Mouse (Mus musculus): Measurements from ENCODE around the gene Parp16.
A peak's percentile ranks its signal among the peaks of the same experiment; 100 is the strongest.
"Not testable (repeated sequence)": the region's sequence is repeated elsewhere in the genome, so short reads cannot be mapped to it uniquely, and the experiment has no call there.

Gene Parp16

GRCm38 (mm10) chr9:65208293-65209179, 13.4 kb downstream of the Parp16 start:
- DNase-seq (ENCODE audit: low spot score in 2 of 2) = no peak

GRCm38 (mm10) chr9:65211598-65211997, 16.4 kb downstream of the Parp16 start:
- DNase-seq (ENCODE audit: low spot score in 2 of 2) = no peak

DNA sequence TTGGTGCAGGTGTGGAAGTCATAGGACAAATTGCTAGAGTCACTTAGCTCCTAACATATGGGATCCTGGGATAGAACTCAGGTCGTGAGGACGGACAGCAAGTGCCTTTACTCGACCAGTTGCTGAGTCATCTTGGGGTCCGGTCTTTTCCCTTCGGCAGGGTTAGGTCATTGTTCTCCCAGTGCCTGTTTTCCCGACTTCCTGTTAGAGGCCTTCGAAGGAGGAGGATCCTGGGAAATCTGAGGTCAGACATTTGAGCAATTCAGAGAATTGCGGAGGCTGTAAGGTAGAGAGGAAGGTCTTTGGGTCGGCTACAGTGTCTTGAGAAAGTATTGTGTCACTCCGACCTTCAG, 19.2 kb downstream of the Parp16 start:
- no peak for DNase-seq (ENCODE audit: low spot score in 2 of 2)

DNA sequence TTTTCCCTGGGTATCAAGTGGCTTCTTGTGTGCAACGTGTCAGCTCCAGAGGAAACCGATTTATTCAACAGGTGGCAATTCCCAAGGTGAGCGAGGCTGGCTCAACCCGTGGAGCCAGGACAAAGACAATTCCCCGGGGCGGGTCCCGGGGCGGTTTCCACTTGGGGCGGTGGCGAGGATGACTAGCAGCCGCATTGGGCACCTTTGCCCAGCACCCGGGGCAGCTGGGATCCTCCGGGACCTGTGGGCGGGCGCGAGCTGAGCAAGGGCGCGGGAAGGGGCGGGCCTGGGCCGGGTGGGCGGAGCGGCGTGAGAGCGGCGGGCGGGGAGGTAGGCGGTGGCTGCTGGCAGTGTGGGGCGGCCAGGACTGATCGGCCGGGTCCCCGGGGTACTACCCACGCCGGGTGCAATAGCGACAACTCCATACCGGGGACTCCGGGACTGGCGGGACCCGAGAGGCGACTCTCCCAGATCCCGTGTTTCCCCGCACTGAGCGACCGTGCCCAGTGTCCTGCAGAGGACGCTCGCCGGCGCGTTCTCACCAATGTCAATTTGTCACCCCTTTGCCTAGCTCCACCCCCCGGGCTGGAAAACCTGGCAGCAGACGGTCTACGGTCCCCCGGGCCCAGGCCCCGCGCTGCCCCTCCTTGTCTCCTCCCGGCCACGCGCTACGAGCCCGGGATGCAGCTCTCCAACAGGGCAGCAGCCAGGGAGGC, 19.8 kb downstream of the Parp16 start:
- peak; percentile 75 to 80 for DNase-seq (ENCODE audit: low spot score in 2 of 2)

DNA sequence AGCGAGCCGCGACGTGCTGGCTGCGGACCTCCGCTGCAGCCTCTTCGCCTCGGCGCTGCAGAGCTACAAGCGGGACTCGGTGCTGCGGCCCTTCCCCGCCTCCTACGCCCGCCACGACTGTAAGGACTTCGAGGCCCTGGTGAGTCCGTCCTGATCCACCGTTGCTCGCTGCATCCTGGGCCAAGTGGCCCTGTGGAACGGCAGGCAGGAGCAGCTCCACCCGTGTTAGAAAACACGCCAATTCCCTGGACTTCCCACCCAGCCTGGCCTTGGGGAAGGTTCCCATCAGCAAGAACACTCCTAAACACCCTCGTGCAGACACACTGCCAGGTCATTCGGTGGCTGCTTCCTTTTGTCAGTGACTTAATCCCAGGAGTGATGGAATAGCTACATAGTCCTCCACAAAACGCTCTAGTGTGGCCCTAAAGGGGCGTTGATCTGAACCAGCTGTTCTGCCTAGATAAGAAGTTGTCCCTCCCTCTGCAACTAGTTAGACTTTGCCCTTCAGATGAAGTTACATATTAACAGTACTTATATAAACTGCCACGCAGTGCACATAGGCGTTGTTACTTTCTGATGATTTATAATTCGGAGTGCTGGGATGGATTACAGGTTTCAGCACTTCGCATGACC, 20.5 kb downstream of the Parp16 start:
- DNase-seq (ENCODE audit: low spot score in 2 of 2) = no peak

- no peak for DNase-seq (ENCODE audit: low spot score in 2 of 2)
These were observed 21.8 kb downstream of the Parp16 start for GRCm38 (mm10) chr9:65216972-65217371.

GRCm38 (mm10) chr9:65217661-65218060, 22.5 kb downstream of the Parp16 start:
- no peak for DNase-seq (ENCODE audit: low spot score in 2 of 2)

DNA sequence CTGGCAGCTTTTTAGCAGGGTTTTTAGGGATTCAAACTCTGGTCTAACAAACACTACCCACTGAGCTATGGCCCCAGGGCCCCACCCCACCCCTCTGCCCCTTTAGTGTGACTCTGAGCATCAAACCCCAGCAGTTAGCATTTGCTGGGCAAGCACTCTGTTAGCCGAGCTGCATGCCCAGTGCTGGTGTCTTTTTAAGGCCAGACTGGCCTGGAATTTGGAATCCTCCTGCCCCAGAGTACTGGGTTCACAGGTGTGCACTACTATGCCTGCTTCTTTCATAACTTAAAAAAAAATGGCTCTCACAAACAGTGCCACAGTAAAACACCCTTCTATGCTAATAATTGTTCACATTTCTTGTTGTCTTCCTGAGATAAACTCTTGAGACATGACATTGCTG, 23.8 kb downstream of the Parp16 start:
- DNase-seq (ENCODE audit: low spot score in 2 of 2) = no peak

DNA sequence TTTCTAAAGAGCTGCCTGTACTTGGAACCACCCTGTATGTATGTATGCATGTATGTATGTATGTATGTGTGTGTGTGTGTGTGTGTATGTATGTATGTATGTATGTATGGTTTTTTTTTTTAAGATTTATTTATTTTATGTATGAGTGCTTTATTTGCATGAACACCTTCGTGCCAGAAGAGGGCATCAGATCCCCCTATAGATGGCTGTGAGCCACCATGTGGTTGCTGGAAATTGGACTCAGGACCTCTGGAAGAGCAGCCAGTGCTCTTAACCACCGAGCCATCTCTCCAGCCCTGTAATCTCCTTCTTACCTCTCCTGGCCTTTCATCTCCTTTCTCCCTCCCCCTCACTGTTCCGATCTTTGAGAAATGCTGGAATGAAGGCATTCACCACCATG, 25.2 kb downstream of the Parp16 start:
- not testable (repeated sequence) for DNase-seq (ENCODE audit: low spot score in 2 of 2)

- DNase-seq (ENCODE audit: low spot score in 2 of 2) = no peak
These were observed 28.8 kb downstream of the Parp16 start for GRCm38 (mm10) chr9:65223927-65224326.

- peak in 1 of 2 experiments; percentile 33 for DNase-seq (ENCODE audit: low spot score in 2 of 2)
These were observed 30.6 kb downstream of the Parp16 start for GRCm38 (mm10) chr9:65225795-65226194.

DNA sequence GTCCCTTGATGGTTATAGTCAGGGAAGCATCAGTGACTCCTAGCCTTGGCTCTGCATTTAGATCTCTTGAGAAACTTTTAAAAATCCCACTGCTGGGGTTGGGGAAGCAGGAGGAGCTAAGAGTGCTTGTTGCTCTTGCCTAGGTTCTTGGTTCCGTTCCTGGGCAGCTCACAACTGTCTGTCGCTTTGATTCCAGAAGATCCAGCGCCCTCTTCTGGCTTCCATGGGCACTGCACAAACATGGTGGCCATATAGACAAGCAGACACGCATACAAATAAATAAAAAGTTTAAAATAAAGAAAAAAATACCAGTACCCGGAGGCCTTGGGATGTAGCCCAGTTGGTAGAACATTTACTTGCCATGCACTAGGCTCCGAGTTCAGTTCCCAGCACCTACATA, 35.1 kb downstream of the Parp16 start:
- DNase-seq (ENCODE audit: low spot score in 2 of 2) = no peak

DNA sequence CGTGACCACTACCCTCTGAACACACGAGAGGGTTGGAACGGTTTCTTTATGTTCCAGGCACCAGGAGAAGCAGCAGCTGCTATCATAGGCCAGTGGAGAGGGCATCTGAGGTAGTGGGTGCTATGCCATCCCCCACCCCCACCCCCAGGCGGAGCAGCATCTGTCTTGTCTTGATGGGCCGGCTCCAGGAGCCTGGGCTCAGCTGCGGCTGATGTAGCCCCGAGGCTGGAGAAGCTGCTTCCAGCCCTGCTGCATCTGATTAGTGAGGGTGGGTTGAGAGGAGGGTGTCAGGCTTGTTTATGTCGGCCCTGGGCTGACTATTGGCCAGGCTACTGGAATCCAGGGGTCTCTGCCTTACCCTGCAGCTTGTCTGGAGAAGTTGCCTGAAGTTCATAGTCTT, 36.1 kb downstream of the Parp16 start:
- DNase-seq (ENCODE audit: low spot score in 2 of 2) = no peak

GRCm38 (mm10) chr9:65233243-65233985, 38.3 kb downstream of the Parp16 start:
- DNase-seq (ENCODE audit: low spot score in 2 of 2) = no peak

DNA sequence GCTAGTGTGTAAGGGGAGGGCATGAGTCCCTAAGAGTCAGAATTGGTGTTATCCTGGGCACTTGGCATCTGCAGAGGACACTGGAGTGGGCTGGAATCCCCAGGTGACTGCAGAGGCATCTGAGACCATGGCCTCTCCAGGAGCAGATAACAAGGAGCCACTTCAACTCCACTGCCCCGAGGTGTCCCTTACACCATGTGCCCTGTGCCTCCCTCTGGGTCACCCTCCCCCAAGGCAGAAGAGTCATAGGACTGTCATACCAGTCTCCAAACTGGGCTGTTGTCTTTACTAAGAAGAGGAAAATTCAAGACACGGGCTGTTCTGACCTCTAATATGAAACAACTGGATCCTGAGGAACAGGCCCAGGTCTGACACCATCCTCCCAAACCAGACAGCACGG, 39.6 kb downstream of the Parp16 start:
- no peak for DNase-seq (ENCODE audit: low spot score in 2 of 2)

GRCm38 (mm10) chr9:65235601-65236000, 40.4 kb downstream of the Parp16 start:
- no peak for DNase-seq (ENCODE audit: low spot score in 2 of 2)

- no peak for DNase-seq (ENCODE audit: low spot score in 2 of 2)
These were observed 42.5 kb downstream of the Parp16 start for GRCm38 (mm10) chr9:65237616-65238015.

- no peak for DNase-seq (ENCODE audit: low spot score in 2 of 2)
These were observed 43.1 kb downstream of the Parp16 start for GRCm38 (mm10) chr9:65238191-65238760.

- no peak for DNase-seq (ENCODE audit: low spot score in 2 of 2)
These were observed 44.0 kb downstream of the Parp16 start for GRCm38 (mm10) chr9:65239176-65239575.

DNA sequence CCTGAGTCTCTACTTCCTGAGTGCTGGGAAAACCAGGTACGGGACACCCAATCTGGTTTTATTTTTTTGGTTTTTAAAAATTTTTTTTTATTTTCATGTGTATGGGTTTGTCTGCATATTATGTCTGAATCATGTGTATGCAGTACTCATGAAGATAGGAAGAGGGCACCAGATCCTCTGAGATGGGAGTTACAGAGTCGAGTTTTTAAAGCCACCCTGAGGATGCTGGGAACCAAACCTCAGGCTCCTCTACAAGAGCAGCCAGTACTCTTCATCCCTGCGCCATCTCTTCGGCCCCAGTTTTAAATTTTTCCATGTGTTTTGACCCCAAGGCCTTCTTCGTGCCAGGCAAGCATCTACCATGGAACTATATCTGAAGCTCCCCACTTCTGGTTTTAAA, 44.6 kb downstream of the Parp16 start:
- no peak for DNase-seq (ENCODE audit: low spot score in 2 of 2)

GRCm38 (mm10) chr9:65240587-65240986, 45.4 kb downstream of the Parp16 start:
- DNase-seq (ENCODE audit: low spot score in 2 of 2) = no peak

GRCm38 (mm10) chr9:65241973-65242372, 46.8 kb downstream of the Parp16 start:
- no peak for DNase-seq (ENCODE audit: low spot score in 2 of 2)
